Mouse (Mus musculus): ENCODE data around the gene Mlec.

Mlec gene

GRCm38 (mm10) chr5:115158040-115158983 is at the start of gene Mlec:
Gene Mlec, minus strand, starts transcription at chr5:115158179.
- DNase-seq = peak; percentile 99

GRCm38 (mm10) chr5:115207244-115207643 is 49.3 kb upstream of the Mlec start:
- DNase-seq = no peak

- DNase-seq = no peak
Observed at GRCm38 (mm10) chr5:115204562-115205311, 46.8 kb upstream of the Mlec start.

- no peak for DNase-seq
Observed at GRCm38 (mm10) chr5:115203735-115204561, 46.0 kb upstream of the Mlec start.

- DNase-seq = no peak
Observed at GRCm38 (mm10) chr5:115194626-115195221, 36.7 kb upstream of the Mlec start.

- no peak for DNase-seq
Observed at GRCm38 (mm10) chr5:115193669-115194625, 36.0 kb upstream of the Mlec start, which contains the start of gene Cabp1. Gene Cabp1, minus strand, starts transcription at chr5:115194381.

- DNase-seq = peak; percentile 64
Observed at GRCm38 (mm10) chr5:115193226-115193625, 35.2 kb upstream of the Mlec start.

- DNase-seq = no peak
Observed at GRCm38 (mm10) chr5:115192828-115193195, 34.8 kb upstream of the Mlec start.

- DNase-seq = no peak
Observed at GRCm38 (mm10) chr5:115191880-115192827, 34.2 kb upstream of the Mlec start.

- DNase-seq = no peak
Observed at GRCm38 (mm10) chr5:115190081-115190480, 32.1 kb upstream of the Mlec start.

GRCm38 (mm10) chr5:115188824-115189223 is 30.8 kb upstream of the Mlec start:
- no peak for DNase-seq

GRCm38 (mm10) chr5:115187188-115188131 is 29.5 kb upstream of the Mlec start:
- DNase-seq = peak; percentile 87

- no peak for DNase-seq
Observed at GRCm38 (mm10) chr5:115186371-115187073, 28.5 kb upstream of the Mlec start.

- no peak for DNase-seq
Observed at GRCm38 (mm10) chr5:115184726-115185125, 26.7 kb upstream of the Mlec start.

- no peak for DNase-seq
Observed at GRCm38 (mm10) chr5:115183482-115183881, 25.5 kb upstream of the Mlec start.

- DNase-seq = no peak
Observed at GRCm38 (mm10) chr5:115182925-115183324, 24.9 kb upstream of the Mlec start.

- peak; percentile 72 for DNase-seq
Observed at GRCm38 (mm10) chr5:115181248-115181940, 23.4 kb upstream of the Mlec start.

- DNase-seq = no peak
Observed at GRCm38 (mm10) chr5:115179596-115179995, 21.6 kb upstream of the Mlec start.

Data from kidney, adult 11 months (tissue).